Mouse (Mus musculus) adrenal gland, postnatal 10 days (tissue): ENCODE data around the gene Sbno2. TPM values are rescaled to one million over a fixed set of nuclear protein-coding genes. Genes with fewer than 3 reads are reported as not detected.

Experiments
- DNase-seq: peaks from one replicate; pipeline ENCODE4 v3.0.0; 2021; ENCODE audit warnings: mixed read lengths
- total RNA-seq, 2 experiments: library from RNA; stranded (reverse); gene quantifications; 2 replicates each; pipeline ENCODE4 v1.2.3; 2021

The Sbno2 gene
- total RNA-seq, 2 experiments from 2014 or later: 37.5 to 55.7 TPM

DNA sequence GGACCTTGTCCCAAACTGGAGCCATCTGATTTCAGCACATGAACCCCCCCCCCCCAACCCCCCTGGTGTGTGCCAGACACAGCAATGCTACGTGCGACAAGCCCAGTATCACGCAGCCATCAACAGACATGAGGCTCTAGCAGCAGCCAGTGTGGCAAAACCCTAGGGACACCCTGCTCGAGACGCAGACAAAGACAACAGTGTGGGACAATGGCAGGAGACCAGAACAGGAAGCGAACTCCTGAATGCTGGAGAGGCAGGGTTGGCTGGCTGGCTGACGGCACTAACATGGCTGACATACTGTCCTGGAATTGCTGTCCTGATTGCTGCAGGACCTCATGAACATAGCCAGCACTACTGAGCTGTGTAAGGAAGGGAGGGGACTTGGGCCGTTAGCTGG, 70.2 kb downstream of the Sbno2 start:
- DNase-seq: no peak

DNA sequence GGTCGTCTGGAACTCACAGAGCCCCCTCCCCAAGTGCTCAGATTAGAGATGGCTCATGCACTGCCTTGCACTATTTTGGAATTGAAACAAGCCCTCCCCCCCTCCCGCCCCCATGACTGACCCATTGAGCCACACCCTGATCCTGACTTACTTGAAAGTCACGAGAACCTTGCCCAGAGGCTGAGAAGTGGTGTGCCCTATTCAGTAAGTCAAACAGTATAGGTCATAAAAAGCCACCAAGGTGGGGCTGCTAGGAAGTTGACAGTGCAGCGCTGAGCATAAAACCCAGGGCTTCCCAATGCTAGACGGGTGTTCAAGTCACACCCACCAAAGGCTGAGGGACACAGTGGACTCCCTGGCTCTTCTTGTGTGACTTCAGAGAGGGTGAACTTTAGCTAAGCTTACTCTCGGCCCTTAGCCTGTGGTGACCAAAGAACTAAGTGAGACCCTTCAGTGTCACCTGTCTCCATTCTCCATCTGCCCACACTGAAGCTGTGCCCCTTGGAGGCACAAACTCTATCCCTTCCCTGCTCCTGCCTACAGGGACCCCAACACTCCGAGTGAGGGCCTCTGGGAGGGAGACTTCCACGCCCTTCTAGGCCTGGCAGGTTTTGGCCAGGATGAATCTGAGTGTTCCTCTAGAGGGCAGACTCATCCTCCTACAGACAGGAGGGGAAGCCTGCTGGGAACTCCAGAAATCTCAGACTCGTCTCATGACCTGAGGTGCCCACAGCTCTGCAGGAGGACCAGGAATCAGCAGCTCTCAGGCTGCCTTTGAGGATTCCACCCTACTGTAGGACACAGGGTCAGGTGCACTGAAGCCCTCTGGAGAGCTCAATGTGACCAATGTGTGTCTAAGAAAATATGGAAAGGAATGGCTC, 71.6 kb downstream of the Sbno2 start:
- peak; percentile 57 for DNase-seq

DNA sequence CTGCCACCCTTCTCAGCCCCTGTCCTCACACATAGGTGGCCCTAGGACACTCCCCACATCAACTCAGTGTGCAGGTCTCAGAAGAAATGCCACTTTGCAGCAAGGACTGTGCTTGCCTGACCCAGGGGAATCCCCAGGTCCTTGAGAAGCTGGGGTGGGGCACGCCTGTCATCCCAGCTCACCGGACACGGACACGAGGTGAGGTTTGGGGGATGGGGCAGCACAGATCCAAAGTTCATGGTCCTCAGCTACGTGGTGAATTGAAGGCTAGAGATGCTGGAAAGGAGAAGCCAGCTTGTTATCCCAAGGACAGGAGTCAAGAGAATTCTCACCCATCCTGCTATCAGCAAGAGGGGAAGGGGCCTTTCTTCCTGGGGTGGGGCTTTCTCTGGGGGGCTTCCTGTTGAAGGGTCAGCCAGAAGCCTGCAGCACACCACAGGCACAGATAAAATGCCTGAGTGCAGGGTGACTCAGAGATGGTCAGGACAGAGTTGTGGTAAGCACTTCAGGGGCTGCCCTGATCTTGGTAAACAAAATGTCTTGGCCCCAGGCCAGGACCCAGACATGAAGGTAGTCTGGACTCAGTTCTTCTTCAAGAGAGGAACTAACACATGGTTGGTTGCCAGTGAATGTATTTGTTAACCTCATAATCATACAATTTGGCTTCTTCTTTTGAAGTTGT, 72.4 kb downstream of the Sbno2 start:
- peak; percentile 79 for DNase-seq

DNA sequence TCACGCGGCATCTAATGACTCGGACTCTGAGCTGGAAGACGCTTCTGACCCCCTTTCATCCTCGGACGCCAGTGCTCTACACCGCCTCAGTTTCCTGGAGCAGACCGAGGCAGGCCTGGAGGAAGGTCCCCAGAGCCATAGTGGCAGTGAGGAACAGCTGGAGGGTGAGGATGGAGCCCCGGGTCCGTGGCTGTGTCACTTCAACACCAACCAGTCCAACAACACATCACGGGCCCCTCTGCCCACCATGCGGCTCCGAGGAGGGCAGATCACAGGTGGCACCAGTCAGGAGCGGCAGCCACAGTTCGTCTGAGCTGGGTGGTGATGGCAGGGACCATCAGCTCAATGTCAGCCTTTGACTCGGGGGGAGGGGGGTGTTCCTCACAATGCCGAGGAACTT, 74.6 kb downstream of the Sbno2 start:
- DNase-seq: no peak

DNA sequence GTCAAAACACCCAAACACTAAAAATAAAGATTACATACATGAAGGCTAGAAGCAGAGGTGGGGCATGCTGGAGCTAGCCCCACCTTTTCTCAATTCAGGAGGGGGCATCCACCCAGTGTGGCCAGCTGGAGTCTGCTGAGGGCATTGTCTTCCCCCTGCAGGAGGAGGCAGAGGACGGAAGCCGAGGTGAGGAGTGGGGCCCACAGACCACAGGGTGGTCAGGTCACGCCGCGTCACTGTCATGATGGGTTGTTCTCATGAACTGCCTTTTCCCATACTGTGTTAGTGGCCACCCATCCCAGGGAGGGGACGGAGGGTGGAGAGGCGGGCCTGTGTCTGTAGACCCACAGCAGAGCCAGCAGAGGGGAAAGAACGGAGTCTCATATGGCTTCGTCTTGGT, 75.2 kb downstream of the Sbno2 start:
- DNase-seq: no peak

DNA sequence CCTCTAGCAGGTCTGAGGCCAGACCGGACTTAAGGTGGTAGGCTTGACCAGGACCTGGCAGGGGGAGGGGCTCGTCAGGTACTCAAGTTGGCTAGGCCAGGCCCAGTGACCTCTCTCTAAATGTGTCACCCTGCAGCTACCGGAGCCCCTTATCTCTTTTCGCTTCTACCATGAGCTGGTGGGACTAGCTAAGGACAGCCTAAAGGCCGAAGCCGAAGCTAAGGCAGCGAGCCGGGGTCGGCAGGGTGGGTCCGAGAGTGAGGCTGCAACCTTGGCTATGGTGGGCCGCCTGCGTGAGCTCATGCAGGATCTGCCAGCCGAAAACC, 76.9 kb downstream of the Sbno2 start:
- DNase-seq: no peak

DNA sequence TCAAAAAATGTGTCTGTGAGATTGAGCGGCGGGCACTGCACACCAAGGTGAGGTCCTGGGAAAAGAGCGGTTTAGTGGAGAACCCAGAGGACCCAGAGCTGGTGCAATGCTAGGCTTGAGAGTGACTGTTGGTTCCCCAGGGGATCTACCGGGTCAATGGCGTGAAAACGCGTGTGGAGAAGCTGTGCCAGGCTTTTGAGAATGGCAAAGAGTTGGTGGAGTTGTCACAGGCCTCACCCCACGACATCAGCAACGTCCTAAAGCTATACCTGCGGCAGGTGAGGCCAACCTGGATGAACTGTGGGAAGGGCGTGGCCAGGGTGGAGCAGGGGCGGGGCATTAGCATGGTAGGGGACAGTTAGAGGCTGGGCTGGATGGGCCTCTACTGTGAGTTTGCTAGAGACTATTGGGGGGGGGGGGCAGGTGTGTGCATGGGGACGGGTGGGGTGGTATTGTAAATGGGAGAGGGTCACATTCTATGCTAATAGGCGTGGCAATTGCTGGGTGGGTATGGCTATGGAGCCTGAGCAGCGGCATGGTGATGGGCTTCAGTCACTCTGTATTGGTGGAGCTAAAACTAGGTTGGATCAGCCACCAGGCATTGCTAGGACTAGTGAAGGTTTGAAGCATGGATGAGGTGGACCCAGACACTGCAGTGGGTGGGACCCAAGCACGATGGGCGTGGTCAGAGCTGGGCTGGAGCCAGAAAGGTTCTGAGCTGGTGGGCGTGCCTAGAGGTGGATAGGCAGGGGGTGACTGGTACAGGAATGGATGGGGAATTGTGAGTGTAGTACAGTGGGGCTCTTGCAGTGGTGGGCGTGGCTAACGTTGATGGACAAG, 77.5 kb downstream of the Sbno2 start:
- no peak for DNase-seq

DNA sequence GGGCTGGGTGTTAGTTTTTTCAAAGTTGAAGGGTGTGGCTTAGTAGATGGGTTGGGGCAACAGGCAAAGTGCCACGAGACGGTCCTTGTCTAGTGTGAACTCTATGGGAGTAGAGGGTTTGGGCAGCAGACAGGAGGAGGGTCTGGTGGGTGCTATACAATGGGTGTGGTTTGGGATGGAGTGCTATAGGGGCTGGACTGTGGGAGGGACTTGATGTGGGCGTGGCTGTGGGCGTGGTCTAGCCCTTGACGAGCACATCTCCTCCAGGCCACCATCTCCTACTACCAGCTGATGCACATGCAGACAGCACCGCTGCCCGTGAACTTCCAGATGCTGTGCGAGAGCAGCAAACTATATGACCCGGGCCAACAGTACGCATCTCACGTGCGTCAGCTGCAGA, 79.5 kb downstream of the Sbno2 start:
- DNase-seq: no peak

DNA sequence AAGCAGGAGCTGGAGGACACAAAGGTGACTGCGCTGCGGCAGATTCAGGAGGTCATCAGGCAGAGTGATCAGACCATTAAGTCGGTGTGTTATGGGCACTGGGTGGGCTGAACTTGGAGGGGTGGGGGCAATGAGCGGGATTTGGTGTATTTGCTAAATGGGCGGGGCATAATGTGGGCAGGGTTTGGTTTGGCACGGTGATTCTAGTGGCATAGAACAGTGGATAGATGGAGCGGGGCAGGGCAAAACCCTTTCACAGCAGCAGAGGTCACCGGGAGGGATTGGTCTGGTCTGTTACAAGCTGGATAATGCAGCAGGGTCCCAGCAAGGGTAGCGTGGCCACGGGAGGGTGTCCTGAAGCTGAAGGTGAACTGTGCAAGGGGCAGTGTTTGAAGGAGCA, 79.9 kb downstream of the Sbno2 start:
- no peak for DNase-seq

DNA sequence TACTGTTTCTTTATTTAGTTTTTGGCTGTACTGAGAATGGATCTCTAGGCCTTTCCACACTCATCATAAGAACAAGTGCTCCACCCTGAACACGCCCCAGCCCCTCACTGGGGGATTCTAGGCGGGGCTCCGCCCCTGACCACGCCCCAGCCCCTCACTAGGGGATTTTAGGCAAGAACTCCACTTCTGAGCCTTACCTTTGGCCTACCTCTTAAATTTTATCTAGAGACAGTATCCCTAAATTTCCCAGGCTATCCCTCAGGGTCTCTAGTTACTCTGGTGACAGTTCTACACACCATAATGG, 80.4 kb downstream of the Sbno2 start:
- DNase-seq: no peak

DNA sequence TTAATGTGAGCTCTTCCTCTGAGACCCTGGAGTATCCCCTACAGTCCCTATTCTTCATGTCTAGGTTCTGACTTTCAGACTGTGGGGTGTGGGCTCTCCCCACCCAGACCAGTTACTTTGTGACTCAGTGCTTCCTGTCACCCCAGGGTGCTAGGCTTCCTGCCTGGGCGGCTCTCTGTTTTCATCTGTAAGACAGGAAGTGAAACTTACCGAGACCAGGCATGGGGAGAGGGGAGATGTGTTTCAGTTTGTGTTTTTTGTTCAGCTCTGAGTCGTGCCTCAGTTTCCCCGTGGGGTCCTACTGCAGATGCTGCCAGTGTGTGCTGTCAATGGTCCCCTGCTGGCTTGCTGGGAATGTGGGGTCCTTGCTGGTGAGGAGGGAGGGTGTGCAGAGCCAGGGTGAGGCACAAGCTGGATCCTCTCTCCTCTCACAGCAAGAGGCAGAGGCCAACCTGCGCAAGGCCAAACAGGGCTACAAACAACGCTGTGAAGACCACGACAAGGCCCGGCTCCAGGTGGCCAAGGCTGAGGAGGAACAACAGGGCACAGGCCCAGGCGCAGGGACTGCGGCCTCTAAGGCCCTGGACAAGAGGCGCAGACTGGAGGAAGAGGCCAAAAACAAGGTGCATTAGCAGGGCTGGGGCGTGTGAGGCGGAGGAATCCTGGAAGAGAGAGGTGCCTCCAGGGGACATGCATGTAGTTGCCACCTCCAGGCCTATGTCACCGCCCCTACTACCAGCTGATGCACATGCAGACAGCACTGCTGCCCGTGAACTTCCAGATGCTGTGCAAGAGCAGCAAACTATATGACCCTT, 80.9 kb downstream of the Sbno2 start:
- DNase-seq: no peak

DNA sequence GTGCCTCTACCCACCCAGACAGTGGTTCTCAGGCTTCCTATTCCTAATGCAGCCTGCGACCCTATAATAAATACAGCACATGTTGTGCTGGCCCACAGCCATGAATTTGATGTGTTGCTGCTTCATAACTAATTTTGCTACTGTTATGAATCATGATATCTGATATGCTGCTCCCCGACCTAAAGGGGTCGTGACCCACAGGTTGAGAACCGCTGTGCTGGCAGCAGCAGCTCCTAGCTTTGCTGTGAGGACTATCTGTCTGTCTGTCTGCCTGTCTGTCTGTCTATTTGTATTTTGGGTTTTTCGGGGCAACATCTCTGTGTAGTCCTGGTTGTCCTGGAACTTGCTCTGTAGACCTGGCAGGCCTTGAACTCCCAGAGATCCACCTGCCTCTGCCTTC, 81.6 kb downstream of the Sbno2 start:
- DNase-seq: no peak

DNA sequence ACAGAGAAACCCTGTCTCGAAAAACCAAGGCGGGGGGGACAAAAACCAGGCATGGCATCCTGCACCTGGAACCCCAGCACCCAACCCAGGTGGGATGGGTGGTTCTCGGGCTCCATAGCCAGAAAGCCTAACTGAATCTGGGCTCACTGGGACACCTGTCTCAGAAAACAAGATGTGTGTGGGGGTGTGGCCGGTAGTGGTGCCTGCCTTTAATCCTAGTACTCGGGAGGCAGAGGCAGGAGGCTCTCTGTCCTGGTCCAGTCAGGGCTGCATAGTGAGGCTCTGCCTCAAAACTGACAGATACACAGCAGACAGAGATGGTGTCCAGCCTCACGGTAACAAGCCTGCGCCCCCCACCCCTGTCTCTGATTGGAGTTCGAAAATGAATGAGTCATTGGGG, 82.6 kb downstream of the Sbno2 start:
- DNase-seq: no peak

DNA sequence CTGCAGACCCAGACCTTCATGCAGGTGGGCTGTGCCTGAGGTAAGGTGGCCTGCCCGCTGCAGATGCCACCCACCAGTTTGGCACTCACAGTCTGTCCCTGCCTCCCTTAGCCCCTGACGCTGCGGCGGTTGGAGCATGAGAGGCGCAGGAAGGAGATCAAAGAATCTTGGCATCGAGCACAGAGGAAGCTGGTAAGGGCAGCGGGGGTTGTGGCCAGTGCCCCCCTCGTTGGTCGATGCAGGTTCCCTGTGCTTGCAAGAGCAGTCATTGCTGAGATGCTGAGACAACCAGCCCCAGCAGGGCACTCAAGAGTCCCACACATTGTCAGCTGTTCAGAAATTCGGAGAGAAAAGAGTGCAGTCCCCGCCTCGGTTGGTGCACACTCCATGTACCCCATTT, 83.2 kb downstream of the Sbno2 start:
- no peak for DNase-seq

DNA sequence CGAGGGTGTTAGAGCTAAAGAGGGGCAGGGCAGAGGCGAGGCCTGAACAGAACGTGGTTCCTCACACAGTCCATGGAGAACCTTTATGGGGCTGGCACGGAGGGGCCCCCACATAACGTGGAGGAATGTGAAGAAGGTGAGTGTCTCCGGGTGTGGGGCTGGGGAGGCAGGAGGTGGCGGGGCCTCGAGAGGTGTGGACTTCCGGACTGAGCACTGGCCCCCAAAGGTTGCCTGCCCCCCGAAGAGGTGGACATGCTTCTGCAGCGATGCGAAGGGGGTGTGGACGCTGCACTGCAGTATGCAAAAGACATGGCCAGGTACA, 84.1 kb downstream of the Sbno2 start:
- DNase-seq: no peak

DNA sequence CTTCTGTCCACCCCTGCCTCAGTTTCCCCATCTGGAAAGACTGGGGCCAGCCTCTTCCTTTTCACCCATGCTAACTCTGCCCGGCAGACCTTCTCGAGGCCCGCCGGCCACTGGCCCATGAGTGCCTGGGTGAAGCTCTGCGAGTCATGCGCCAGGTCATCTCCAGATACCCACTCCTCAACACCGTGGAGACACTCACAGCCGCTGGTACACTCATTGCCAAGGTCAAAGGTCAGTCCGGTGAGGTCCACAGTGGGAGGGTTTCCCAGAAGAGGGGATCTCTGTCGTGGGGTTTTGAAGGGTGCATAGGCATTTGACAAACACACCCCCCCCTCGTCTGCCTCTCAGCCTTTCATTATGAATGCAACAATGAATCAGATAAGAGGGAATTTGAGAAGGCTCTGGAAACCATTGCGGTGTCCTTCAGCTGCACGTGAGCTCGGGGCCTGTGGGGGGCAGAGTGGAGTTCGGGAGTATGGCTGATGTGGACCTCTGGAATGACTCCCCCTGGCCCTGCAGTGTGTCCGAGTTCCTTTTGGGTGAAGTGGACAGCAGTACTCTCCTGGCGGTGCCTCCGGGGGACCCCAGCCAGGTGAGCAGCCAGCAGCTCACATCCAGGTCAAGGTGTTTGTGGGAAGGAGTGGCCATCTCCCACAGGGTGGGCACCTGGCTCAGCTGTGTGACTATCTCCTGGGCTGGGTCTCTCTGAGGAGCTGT, 84.6 kb downstream of the Sbno2 start:
- no peak for DNase-seq

DNA sequence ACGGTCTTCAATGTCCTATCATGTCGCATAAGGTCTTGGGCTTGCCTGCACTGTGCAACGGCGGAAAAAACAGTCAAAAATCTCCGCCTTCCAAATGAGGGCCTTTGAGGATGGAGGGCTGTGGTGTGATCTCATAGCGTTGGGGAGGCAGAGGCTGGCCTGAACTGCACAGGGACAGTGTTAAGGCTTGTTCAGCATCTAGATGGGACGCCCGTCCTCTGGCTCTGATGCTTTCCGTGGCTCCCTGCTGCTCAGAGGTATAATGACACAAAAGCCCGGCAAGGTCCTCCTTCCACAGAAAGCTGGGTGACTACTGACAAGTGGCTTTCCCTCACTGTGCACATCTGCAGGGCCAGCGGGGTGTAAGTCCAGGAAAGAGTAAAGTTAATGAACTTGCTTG, 85.2 kb downstream of the Sbno2 start:
- DNase-seq: no peak

DNA sequence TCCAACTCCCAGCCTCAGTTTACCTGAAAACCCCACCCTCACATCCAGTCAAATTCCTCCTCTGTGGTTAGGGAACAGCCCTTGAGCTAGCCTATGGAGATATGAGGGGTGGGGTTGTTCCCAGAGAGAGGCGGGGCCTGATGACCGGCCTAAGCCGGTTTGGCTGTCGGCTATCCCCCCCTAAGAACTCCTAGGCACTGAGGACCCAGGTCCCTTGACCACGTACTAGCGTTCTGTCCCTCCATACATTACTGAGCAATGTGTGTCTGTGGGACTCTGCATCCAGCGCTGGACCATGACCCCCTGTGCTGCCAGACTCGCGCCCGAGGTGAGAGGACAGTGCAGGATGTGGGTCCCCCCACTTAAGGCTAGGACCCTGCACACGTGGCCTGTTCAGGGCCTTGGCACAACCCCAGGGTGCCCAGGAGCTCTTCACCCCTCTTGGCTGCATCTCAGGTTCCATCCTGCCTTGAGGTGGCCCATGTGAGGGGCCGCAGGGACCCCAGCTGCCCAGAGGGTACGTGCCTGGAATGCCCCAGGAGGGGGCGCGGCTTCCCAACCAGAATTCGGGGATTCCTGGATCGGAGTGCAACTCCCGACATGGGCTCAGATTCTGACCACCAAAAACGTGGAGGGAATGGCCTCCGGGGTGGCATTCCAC, 85.8 kb downstream of the Sbno2 start:
- DNase-seq: no peak

DNA sequence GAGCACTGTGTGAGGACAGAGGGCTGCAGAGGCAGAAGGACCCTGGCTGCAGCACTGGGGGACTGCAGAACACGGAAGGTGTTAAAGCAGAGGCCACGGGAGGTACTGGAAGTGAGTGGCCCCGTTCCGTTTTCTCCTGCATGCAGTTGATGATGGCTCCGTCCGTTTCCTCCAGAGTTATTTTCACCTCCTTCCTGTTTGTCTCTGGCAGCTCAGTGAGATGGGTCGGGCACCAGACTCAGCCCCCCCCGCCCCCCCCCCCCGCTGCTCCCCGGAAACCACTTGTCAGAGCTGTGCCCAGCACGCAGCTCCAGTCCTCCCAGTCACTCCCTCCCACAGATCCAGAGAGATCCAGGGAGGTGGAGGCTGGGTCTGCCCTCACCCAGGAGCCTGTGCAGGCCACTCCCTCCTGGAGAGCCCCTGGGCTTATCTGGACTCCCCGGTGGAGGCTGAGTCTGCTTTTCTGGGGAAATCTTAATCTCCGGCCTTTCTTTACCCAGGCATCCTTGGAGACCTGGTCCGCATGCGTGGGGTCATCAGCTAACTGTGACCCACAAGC, 86.6 kb downstream of the Sbno2 start:
- no peak for DNase-seq

DNA sequence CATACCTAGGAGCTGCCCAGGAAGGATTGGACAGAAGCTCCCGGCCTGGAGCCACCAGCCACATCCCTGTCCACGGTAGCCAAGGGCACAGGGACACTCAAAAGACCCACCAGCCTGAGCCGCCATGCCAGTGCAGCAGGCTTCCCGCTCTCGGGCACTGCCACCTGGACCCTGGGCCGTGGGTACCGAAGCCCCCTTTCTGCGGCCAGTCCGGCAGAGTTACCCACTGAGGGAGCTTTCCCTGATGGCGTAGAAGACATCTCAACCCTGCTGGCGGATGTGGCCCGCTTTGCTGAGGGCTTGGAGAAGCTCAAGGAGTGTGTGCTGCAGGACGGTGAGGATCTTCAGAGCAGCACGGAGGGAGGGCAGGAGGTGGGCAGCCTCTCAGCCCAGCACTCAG, 87.6 kb downstream of the Sbno2 start:
- DNase-seq: no peak

DNA sequence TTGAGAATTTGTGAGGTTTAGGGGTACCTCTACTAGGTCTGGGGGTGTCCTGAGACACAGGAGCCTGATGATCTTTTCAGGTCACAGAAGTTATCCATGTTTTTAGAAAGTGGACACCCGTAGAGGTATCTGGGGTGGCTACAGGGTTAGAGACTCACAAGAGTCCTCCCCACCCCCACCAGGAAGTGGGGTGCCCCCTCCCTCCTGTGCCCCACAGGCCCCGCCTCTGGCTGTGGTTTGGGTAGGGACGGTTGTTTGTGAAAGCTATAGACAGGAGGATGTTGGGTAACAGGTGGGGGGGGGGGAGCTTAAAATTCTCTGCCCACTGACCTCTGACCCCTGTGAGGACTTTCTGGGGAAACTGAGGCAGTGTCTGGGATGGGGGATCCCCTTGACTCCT, 88.0 kb downstream of the Sbno2 start:
- no peak for DNase-seq
